Mouse (Mus musculus): Measurements from ENCODE around the gene Plac8. TPM values are rescaled to one million over a fixed set of nuclear protein-coding genes. Genes with fewer than 3 reads are reported as not detected.

The Plac8 gene
- polyA plus RNA-seq, 1 experiment from 2014 or later = 398 TPM

DNA sequence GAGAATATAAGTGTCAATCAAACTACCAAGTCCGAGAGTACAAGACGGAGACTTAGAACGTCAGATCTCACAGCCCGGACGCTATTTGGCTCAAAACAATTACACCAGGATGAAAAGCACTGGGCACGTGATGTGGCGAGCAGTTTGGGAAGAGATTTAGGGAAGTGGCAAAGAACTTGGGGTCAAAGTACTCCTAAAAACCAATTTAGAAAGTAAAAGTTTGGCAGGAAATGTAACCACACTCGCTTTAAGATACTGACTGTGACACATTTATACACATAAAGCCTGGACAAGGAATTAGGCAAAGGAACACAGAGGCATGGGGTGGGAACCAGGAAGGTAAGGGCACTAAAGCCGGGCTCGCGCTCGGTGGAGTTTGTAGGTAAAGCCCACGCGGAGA lies 15.0 kb downstream of the Plac8 start:
- ATAC-seq (ENCODE audit: low FRiP score, low TSS enrichment) = no peak
- TF ChIP-seq CTCF (IDR thresholded peaks at IDR 0.05; ENCODE audit: low read depth) = no peak
- no peak for TF ChIP-seq EP300 (optimal IDR thresholded peaks at IDR 0.05)
- no peaks in the 10 kb centered on the region for H3K36me3 ChIP-seq (ENCODE audit: control insufficient read depth, insufficient read depth, low read length)
- H3K27ac ChIP-seq (replicated peaks) = no peak overlapping the region
- H3K4me3 ChIP-seq (ENCODE audit: low read depth, low read length) = no peak overlapping the region
- H3K9me3 ChIP-seq (ENCODE audit: control insufficient read depth, low read length) = no peaks in the 10 kb centered on the region
- DNase-seq (ENCODE audit: low spot score) = no peak
- no peaks in the 10 kb centered on the region for H3K27me3 ChIP-seq (ENCODE audit: control insufficient read depth, insufficient read depth, low read length)
- WGBS = 72% methylated on average over 14 of the region's 14 CpGs
- no peaks in the 10 kb centered on the region for H3K4me1 ChIP-seq (replicated peaks; ENCODE audit: control insufficient read depth, insufficient read depth)
- no peak overlapping the region for H3K9ac ChIP-seq (ENCODE audit: low read length)
- no peak overlapping the region for H3K4me2 ChIP-seq (replicated peaks; ENCODE audit: low read depth)

DNA sequence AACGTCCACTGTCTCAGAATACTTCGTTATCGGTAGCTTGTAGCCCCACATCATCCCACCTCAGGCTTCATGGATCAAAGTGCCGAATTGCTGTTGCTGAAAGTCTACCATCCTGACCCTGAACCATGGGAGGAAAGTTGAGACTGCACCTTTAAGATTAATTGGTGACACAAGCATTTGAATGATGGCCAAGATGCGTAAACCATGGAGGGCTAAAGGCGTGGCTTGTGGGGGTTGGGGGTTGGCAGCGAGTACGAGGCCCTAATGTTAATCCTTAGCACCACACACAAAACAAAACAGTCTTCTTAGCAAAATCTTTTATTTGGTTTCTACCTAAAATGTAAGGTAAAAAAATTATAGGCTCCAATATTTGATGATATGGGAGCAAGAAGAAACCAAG lies 18.6 kb downstream of the Plac8 start:
- Histone ChIP-seq H3K4me3 (ENCODE audit: low read depth, low read length) (no peak overlapping the region), H3K9me3 (ENCODE audit: control insufficient read depth, low read length) (no peaks in the 10 kb centered on the region), H3K4me2 (replicated peaks; ENCODE audit: low read depth) (no peak overlapping the region), H3K4me1 (replicated peaks; ENCODE audit: control insufficient read depth, insufficient read depth) (0 out of 2 replicates have a peak, but pooled peaks cover 2% of the 10 kb centered on the region), H3K27ac (replicated peaks) (no peak overlapping the region), H3K36me3 (ENCODE audit: control insufficient read depth, insufficient read depth, low read length) (no peaks in the 10 kb centered on the region), H3K9ac (ENCODE audit: low read length) (no peak overlapping the region), H3K27me3 (ENCODE audit: control insufficient read depth, insufficient read depth, low read length) (no peaks in the 10 kb centered on the region)
- no peak for TF ChIP-seq CTCF (IDR thresholded peaks at IDR 0.05; ENCODE audit: low read depth)
- no peak for TF ChIP-seq EP300 (optimal IDR thresholded peaks at IDR 0.05)
- ATAC-seq (ENCODE audit: low FRiP score, low TSS enrichment) = no peak
- 33% methylated on average over 8 of the region's 8 CpGs for WGBS
- DNase-seq (ENCODE audit: low spot score) = no peak

DNA sequence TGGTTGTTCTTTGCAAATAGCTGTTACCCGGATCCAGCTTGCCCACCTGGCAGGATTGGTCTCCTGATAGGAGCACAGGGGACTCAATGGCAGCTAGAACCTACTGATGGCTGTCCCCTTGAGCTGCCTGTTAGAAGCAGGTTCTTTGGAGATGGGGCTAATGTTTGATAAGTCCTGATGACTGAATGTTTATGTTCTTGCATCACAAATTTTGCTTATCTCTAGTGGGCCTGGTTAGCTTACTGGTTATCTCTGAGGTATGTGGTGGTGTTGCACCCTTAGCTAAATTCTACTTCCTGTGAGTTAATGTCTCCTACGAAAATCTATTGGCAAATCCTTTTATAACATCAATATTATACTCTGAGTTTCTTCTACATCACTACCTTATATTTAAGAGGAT lies 20.1 kb downstream of the Plac8 start:
- Histone ChIP-seq H3K27me3 (ENCODE audit: control insufficient read depth, insufficient read depth, low read length) (no peaks in the 10 kb centered on the region), H3K27ac (replicated peaks) (no peak overlapping the region), H3K9ac (ENCODE audit: low read length) (no peak overlapping the region), H3K4me2 (replicated peaks; ENCODE audit: low read depth) (no peak overlapping the region), H3K4me1 (replicated peaks; ENCODE audit: control insufficient read depth, insufficient read depth) (0 out of 2 replicates have a peak, but pooled peaks cover 2% of the 10 kb centered on the region), H3K4me3 (ENCODE audit: low read depth, low read length) (no peak overlapping the region), H3K36me3 (ENCODE audit: control insufficient read depth, insufficient read depth, low read length) (no peaks in the 10 kb centered on the region), H3K9me3 (ENCODE audit: control insufficient read depth, low read length) (no peaks in the 10 kb centered on the region)
- no peak for DNase-seq (ENCODE audit: low spot score)
- TF ChIP-seq CTCF (IDR thresholded peaks at IDR 0.05; ENCODE audit: low read depth) (no peak), EP300 (optimal IDR thresholded peaks at IDR 0.05) (no peak)
- 63% methylated on average over 2 of the region's 2 CpGs for WGBS
- no peak for ATAC-seq (ENCODE audit: low FRiP score, low TSS enrichment)

DNA sequence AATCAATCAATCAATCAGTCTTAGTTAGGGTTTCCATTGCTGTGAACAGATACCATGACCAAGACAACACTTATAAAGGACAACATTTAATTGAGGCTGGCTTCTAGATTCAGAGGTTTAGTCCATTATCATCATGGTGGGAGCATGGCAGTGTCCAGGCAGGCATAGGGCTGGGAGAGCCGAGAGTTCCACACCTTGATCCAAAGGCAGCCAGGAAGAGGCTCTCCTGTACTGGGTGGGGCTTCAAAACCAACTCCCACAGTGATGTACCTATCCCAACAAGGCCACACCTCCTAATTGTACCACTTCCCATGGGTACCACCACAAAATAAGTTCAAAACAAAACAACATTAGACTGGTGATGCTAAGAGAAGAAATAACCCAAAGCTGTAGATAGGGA lies 21.9 kb downstream of the Plac8 start:
- Histone ChIP-seq H3K27me3 (ENCODE audit: control insufficient read depth, insufficient read depth, low read length) (no peaks in the 10 kb centered on the region), H3K4me2 (replicated peaks; ENCODE audit: low read depth) (no peak overlapping the region), H3K9me3 (ENCODE audit: control insufficient read depth, low read length) (no peaks in the 10 kb centered on the region), H3K4me3 (ENCODE audit: low read depth, low read length) (no peak overlapping the region), H3K9ac (ENCODE audit: low read length) (no peak overlapping the region), H3K4me1 (replicated peaks; ENCODE audit: control insufficient read depth, insufficient read depth) (0 out of 2 replicates have a peak, but pooled peaks cover 2% of the 10 kb centered on the region), H3K27ac (replicated peaks) (no peak overlapping the region), H3K36me3 (ENCODE audit: control insufficient read depth, insufficient read depth, low read length) (0 out of 2 replicates have a peak, but pooled peaks cover 4% of the 10 kb centered on the region)
- no peak for ATAC-seq (ENCODE audit: low FRiP score, low TSS enrichment)
- TF ChIP-seq EP300 (optimal IDR thresholded peaks at IDR 0.05) (no peak), CTCF (IDR thresholded peaks at IDR 0.05; ENCODE audit: low read depth) (no peak)
- 77% methylated on average over 1 of the region's 1 CpGs for WGBS
- no peak for DNase-seq (ENCODE audit: low spot score)

DNA sequence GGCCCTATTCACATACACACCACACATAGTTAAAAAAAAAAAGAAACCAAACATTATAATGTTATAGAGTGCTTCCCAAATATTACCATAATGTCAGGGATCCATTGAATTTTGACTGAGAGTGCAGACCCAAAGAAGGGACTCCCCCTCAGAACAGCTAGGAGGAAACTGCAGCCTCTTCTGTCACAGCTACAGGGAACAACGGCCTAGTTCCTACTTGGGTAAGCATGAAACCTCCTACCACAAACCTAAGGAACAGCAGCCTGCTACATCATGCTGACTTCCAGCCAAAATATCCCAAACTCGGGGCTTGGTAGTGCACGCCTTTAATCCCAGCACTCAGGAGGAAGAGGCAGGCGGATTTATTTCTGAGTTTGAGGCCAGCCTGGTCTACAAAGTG lies 22.7 kb downstream of the Plac8 start:
- Histone ChIP-seq H3K4me3 (ENCODE audit: low read depth, low read length) (no peak overlapping the region), H3K9ac (ENCODE audit: low read length) (no peak overlapping the region), H3K36me3 (ENCODE audit: control insufficient read depth, insufficient read depth, low read length) (0 out of 2 replicates have a peak, but pooled peaks cover 4% of the 10 kb centered on the region), H3K4me1 (replicated peaks; ENCODE audit: control insufficient read depth, insufficient read depth) (0 out of 2 replicates have a peak, but pooled peaks cover 2% of the 10 kb centered on the region), H3K9me3 (ENCODE audit: control insufficient read depth, low read length) (no peaks in the 10 kb centered on the region), H3K4me2 (replicated peaks; ENCODE audit: low read depth) (no peak overlapping the region), H3K27me3 (ENCODE audit: control insufficient read depth, insufficient read depth, low read length) (no peaks in the 10 kb centered on the region), H3K27ac (replicated peaks) (peak overlapping the region; percentile 83)
- WGBS = 88% methylated on average over 4 of the region's 4 CpGs
- ATAC-seq (ENCODE audit: low FRiP score, low TSS enrichment) (no peak), DNase-seq (ENCODE audit: low spot score) (no peak)
- TF ChIP-seq EP300 (optimal IDR thresholded peaks at IDR 0.05) (no peak), CTCF (IDR thresholded peaks at IDR 0.05; ENCODE audit: low read depth) (no peak)

DNA sequence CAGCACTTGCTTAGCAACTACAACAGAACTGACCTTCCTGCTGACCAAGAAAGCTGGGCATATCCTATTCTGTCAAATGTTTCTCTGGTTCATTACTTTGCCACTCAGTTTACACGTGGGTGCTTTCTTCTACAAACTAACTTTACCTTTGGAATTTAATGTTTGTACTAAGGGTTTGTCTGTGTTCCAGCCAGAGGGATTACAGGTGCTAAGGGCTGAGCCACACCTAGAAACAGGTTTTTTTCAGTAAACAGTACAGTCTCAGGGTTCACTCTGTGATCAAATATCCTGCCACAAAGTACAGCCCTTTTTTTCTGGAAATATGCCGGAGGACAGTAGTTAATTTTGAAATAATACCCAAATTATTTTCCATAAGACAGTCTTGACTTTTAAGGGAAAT lies 23.8 kb downstream of the Plac8 start:
- TF ChIP-seq EP300 (optimal IDR thresholded peaks at IDR 0.05) (peak; percentile 80), CTCF (IDR thresholded peaks at IDR 0.05; ENCODE audit: low read depth) (no peak)
- peak; percentile 94 for ATAC-seq (ENCODE audit: low FRiP score, low TSS enrichment)
- Histone ChIP-seq H3K4me2 (replicated peaks; ENCODE audit: low read depth) (no peak overlapping the region), H3K27me3 (ENCODE audit: control insufficient read depth, insufficient read depth, low read length) (no peaks in the 10 kb centered on the region), H3K9ac (ENCODE audit: low read length) (no peak overlapping the region), H3K9me3 (ENCODE audit: control insufficient read depth, low read length) (no peaks in the 10 kb centered on the region), H3K4me3 (ENCODE audit: low read depth, low read length) (no peak overlapping the region), H3K27ac (replicated peaks) (peak overlapping the region; percentile 70), H3K4me1 (replicated peaks; ENCODE audit: control insufficient read depth, insufficient read depth) (0 out of 2 replicates have a peak, but pooled peaks cover 2% of the 10 kb centered on the region), H3K36me3 (ENCODE audit: control insufficient read depth, insufficient read depth, low read length) (0 out of 2 replicates have a peak, but pooled peaks cover 4% of the 10 kb centered on the region)
- DNase-seq (ENCODE audit: low spot score) = peak; percentile 40
- WGBS = 43% methylated on average over 2 of the region's 2 CpGs
